Mouse (Mus musculus) kidney, postnatal 10 days (tissue): ENCODE results near the gene Olfr750.
A peak's percentile ranks its signal among the peaks of the same experiment; 100 is the strongest.

Experiments
- DNase-seq: peaks from one replicate; pipeline ENCODE4 v3.0.0; 2021; ENCODE audit warnings: mixed read lengths

Gene Olfr750

GRCm38 (mm10) chr14:51026391-51027133, 47.7 kb downstream of the Olfr750 start:
- DNase-seq = peak; percentile 81

- DNase-seq = no peak
These were observed 49.4 kb downstream of the Olfr750 start for GRCm38 (mm10) chr14:51024820-51025219.

DNA sequence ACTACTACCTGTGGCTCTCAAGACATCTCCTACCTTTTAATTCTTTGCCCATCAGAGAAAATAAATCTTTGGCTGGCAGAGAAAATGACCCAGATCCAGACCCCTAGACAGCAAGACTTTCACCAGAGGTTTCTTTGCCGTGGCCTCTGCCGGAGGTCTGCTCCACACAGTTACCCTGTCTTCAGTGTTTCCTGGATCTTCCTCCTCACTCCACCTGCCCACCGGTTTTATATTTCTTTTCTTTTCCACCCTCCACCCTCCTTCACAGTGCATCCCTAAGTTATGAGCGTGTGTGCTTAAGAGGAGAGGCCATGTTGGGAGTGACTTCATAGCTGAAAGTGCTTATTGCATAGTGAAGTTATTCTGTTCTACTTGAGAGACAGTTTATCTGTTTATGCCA, 50.8 kb downstream of the Olfr750 start:
- DNase-seq = no peak

DNA sequence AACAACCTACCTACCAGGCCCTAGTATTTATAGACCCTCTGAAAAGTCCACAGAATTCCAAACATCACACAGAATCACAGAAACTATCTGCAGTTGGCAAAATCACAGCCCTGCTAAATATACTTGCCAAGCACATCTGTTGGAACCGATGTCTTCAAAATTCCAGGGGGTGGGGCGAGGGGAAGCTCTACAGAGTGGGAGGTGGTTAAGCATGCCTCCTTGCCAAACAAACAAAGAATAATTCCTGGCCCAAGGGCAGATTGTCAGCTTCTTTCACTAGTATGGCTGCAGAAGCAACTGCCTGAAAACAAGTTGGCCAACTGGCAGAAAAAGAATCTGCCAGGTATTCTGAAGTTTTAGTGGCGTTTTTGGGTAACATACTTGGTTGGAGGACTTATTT, 57.0 kb downstream of the Olfr750 start:
- peak; percentile 34 for DNase-seq
